Mouse (Mus musculus) megakaryocyte, embryonic 14.5 days (primary cell): ENCODE measurements around the gene Cntnap2. TPM values are rescaled to one million over a fixed set of nuclear protein-coding genes. Genes with fewer than 3 reads are reported as not detected.

ENCODE experiments used
- H3K27me3 ChIP-seq: replicated peaks from 2 replicates; pipeline ENCODE3; 2012; ENCODE audit warnings: inconsistent platforms
- H3K36me3 ChIP-seq: replicated peaks from 2 replicates; pipeline ENCODE3; 2012; ENCODE audit warnings: low read length, inconsistent platforms, mixed read lengths
- H3K4me1 ChIP-seq: 2 replicates; pipeline ENCODE4 v1.6.1; 2012; ENCODE audit warnings: inconsistent platforms
- H3K4me3 ChIP-seq: replicated peaks from 2 replicates; pipeline ENCODE3; 2012; ENCODE audit warnings: moderate library complexity, mild to moderate bottlenecking, inconsistent platforms
- H3K9me3 ChIP-seq: 2 replicates; pipeline ENCODE4 v1.6.1; 2012; ENCODE audit warnings: inconsistent platforms
- FLI1 ChIP-seq: IDR thresholded peaks from 2 replicates; pipeline ENCODE4 v1.6.1; 2012; ENCODE audit warnings: low read length, inconsistent platforms, mixed read lengths
- GATA1 ChIP-seq: IDR thresholded peaks from 3 replicates; pipeline ENCODE4 v1.6.1; 2012; ENCODE audit warnings: mixed read lengths, low read length, inconsistent platforms, borderline replicate concordance
- polyA plus RNA-seq: library from polyadenylated mRNA; stranded (reverse); fragments of >175 nt; gene quantifications from 2 replicates; pipeline ENCODE4 v1.2.3, GENCODE M21; 2012; ENCODE audit warnings: low replicate concordance; ENCODE audit not compliant: insufficient read depth

Cntnap2 gene
- polyA plus RNA-seq, 1 experiment: 0.03 TPM

DNA sequence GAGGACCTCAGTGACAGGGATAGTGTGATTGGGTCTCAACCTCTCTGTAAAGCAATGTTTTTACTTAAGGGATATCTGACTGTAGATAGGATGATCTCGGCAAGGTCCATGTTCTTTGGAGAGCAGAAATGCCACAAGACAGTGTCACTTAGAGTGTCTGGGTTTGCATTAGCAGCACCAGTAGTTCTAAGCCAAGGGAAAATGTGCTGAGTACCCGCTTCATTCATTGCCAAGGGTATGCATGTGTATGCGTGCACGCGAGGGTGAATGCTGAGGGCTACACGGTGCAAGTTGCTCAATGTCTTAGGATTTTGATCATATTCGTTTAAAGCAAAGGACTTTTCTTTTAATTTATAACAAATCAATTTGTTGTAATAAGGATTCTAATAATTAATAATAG lies 2185.5 kb downstream of the Cntnap2 start:
- Histone ChIP-seq H3K4me3 (no peak overlapping the region), H3K4me1 (0 out of 2 replicates have a peak, but pooled peaks cover under 1% of the 10 kb centered on the region), H3K27me3 (peaks cover 10% of the 10 kb centered on the region), H3K36me3 (no peaks in the 10 kb centered on the region), H3K9me3 (no peaks in the 10 kb centered on the region)
- TF ChIP-seq GATA1 (no peak), FLI1 (no peak)

DNA sequence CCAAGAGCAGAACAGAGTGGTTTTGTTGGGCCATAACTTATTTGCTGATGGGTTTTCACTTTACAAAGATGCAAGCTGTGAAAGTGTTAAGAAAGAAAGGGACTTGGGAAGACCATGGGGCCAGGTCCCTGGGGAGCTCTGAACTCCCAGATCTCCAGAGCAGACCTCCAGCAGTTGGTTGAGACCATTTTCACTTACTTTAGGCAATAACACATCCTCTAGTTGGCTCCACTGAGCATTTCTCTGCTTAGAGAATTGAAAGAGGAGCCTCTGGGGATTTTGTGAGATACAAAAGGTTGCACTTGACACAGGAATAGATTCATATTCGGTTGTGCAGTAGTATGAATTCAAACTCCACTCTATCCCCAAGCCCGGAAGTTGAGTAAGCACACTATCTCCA lies 2196.1 kb downstream of the Cntnap2 start:
- H3K4me1 ChIP-seq: no peaks in the 10 kb centered on the region
- H3K27me3 ChIP-seq: peaks cover 2% of the 10 kb centered on the region
- H3K9me3 ChIP-seq: no peaks in the 10 kb centered on the region
- no peak for TF ChIP-seq FLI1
- TF ChIP-seq GATA1: no peak
- H3K36me3 ChIP-seq: no peaks in the 10 kb centered on the region
- H3K4me3 ChIP-seq: no peak overlapping the region

DNA sequence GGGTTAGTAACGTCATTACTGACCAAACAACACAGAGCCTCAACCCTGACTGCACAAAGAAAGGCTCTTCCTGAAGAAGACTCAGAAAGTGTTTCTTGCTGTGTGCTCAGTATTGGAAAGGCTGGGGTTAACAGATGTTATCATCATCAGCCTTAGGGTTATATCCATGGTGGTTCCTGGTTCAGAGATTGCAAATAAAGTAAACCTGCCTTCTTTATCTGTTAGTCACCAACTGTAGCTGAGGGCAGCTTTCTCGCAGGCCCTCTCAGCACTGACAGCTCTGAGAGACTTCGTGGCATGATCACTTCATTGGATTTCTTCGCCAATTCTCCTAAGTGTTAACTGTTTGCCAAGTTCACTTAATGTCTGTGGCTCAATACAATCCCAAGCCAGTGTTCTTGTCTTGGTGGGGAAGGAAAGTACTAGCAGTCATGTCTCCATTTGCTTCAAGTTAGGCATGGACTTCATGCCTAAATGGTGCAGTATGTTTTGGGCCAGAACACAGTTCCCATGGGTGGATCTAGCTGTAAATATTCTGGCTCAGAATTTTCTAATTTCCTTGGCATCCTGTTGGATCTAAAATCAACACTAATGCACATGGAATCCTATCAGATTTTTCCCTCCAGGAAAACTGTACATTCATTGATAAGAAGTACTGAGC lies 2197.2 kb downstream of the Cntnap2 start:
- peaks cover 2% of the 10 kb centered on the region for H3K27me3 ChIP-seq
- H3K4me3 ChIP-seq: no peak overlapping the region
- no peak for TF ChIP-seq GATA1
- no peak for TF ChIP-seq FLI1
- H3K4me1 ChIP-seq: no peaks in the 10 kb centered on the region
- H3K9me3 ChIP-seq: no peaks in the 10 kb centered on the region
- H3K36me3 ChIP-seq: no peaks in the 10 kb centered on the region

DNA sequence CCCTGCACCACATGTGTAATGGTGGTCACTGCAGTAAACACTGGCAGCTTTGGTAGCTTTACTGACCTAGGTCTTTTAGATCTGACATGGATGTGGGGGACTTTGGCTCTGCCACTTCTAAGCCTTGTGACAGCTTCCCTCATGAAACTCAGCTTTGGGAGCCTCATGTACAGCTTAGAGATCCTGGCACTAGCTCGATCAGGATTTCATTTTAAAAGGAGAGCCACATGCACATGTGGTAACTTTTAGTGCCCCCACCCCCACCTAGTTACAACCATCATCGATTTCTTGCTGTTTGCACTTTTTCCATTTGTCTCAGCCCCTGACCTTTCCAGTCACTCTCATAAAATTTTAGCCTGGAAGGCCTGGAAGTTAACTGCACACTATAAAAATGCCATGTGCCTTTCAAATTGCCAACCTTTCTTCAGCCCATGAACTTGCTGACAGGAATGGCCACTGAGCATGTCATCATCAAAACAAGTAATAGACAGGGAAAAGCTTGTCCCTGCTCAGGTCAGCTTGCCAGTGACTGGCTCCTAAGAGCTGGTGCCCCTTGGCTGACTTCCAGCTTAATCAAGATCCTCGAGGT lies 2197.9 kb downstream of the Cntnap2 start:
- no peak overlapping the region for H3K4me3 ChIP-seq
- peaks cover 2% of the 10 kb centered on the region for H3K27me3 ChIP-seq
- no peaks in the 10 kb centered on the region for H3K9me3 ChIP-seq
- TF ChIP-seq GATA1 (no peak), FLI1 (no peak)
- H3K36me3 ChIP-seq: no peaks in the 10 kb centered on the region
- H3K4me1 ChIP-seq: no peaks in the 10 kb centered on the region

DNA sequence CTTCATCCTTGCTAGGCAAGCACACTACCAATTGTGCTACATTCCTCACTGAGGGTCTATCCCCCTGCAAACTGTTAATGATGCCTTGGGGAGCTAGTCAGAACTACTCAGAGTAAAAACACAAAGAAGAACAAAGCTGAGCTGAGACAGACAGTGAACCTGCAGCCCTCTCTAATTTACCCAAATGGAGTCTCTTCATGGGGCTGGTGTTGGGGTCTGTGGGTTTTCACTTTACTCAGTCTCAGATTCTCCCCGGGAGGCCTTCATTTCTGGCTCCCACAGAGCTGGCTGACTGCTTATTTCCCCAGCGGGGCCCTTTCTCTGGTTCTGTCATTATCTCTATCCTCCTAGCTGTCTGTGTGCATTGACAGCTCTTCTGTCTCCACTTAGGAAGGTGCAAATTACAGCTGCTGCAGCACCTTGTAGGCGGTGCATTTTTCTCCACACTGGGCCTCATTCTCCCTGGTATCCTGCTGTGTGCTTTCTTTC lies 2200.5 kb downstream of the Cntnap2 start:
- Histone ChIP-seq H3K27me3 (peaks cover 2% of the 10 kb centered on the region), H3K36me3 (no peaks in the 10 kb centered on the region), H3K4me3 (no peak overlapping the region), H3K9me3 (peaks cover 4% of the 10 kb centered on the region; the same call in 1 of the 2 replicates), H3K4me1 (no peaks in the 10 kb centered on the region)
- no peak for TF ChIP-seq GATA1
- no peak for TF ChIP-seq FLI1

DNA sequence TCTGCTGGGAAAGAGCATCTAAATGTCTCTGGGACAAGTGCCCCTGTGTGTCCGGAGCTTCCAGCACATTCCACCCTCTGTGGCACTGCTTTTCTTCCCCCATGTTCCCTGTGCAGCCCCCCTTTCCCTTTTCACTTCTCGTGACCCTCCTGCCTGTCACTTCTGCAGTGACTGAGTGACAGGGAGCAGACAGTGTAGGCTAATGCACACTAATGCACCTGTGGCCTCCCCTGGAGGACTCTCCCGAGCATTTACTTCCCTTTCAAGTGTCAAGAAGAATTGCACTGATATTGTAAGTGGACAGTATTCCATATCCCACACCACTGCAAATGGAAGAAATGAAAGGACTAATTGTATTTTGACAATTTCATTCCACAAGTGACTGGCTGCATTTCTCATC lies 2208.1 kb downstream of the Cntnap2 start:
- TF ChIP-seq GATA1 (no peak), FLI1 (no peak)
- no peak overlapping the region for H3K4me3 ChIP-seq
- peaks cover 24% of the 10 kb centered on the region for H3K4me1 ChIP-seq
- peaks cover 4% of the 10 kb centered on the region for H3K27me3 ChIP-seq
- no peaks in the 10 kb centered on the region for H3K36me3 ChIP-seq
- peaks cover 4% of the 10 kb centered on the region; the same call in 1 of the 2 replicates for H3K9me3 ChIP-seq

DNA sequence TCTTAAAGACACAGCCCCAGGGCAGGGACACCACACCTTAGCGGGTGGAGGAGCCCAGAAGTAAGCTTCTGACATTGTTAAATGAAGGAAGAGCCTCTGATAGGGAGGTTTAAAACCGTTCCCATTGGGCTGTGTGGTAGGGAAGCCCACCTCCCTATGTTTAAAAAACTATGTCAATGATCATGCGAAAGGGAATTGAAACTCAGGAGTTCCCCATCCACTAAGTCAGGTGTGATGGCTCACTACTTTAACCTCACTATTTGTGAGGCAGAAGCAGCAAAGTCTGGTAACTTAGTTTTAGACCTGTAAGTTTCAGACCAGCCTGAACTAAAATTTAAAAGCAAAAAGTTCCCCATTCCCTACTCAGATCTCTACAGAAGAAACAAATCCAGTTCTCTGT lies 2210.3 kb downstream of the Cntnap2 start:
- Histone ChIP-seq H3K27me3 (peaks cover 6% of the 10 kb centered on the region), H3K9me3 (no peaks in the 10 kb centered on the region), H3K36me3 (no peaks in the 10 kb centered on the region), H3K4me3 (no peak overlapping the region), H3K4me1 (peaks cover 24% of the 10 kb centered on the region)
- TF ChIP-seq FLI1 (no peak), GATA1 (no peak)

DNA sequence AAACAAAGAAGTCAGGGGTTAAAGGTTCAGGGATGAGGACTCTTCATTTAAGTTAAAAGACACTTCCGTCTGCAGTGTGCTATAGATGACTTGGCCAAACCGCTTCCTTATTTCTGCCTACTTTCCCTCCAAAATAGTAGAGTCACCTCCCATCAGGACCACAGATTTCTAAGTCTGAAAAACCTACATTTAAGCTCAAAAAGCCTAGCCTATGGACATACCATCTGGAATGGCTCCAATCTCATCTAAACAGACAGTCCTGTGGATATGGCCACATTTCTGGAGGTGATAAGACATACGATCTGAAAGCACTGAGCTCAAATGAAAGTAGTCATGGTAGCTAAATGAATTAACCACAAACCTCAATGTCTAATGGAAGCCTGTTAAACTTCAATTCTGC lies 2212.4 kb downstream of the Cntnap2 start:
- TF ChIP-seq GATA1: no peak
- TF ChIP-seq FLI1: no peak
- no peaks in the 10 kb centered on the region for H3K36me3 ChIP-seq
- H3K9me3 ChIP-seq: no peaks in the 10 kb centered on the region
- peaks cover 24% of the 10 kb centered on the region for H3K4me1 ChIP-seq
- H3K4me3 ChIP-seq: no peak overlapping the region
- H3K27me3 ChIP-seq: peaks cover 6% of the 10 kb centered on the region

DNA sequence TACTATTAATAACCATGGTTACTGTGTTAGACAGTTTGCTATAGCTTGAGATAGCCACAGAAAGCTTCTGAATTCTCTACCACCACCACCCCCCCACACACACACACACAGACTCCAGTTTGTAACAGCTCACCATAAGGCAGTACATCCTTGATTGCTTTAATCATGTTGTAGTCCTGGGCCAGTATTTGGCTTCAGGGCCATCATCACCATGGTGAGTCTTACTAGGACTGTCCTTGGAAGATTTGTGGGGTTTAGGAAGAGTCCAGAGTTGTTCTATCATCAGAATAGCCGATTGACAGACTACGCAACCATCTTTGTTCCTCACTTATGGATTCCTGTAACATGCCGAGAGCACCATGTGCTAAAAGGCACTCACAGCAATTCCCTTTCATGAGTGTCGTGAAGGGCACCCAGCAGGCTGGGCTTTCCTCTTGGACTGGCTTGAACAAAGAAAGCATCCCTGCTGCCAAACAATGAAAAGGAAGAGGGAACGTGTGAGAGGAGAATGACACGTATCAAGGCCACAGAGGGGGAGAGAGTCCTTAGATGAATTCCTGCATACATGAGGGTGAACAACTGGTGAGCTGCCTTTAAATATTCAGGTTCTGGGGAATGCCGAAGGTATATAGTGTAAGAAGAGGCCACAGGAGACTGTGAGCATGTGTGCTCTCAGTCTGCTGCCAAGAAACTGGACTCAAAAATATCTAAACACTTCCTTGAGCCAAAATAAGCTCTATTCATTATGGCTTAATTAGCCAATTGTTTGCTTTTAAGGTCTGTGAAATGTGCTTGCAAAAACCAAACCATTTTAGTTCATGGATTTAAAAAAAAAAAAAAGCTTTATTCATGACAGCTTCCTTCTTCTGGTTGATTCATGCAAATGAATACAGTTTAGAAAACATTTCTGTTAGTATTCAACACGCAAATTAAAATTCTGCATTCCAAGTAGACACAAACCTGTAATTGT lies 2213.7 kb downstream of the Cntnap2 start:
- Histone ChIP-seq H3K4me1 (peaks cover 24% of the 10 kb centered on the region), H3K27me3 (peaks cover 8% of the 10 kb centered on the region), H3K4me3 (no peak overlapping the region), H3K9me3 (no peaks in the 10 kb centered on the region), H3K36me3 (no peaks in the 10 kb centered on the region)
- TF ChIP-seq FLI1 (no peak), GATA1 (no peak)
